Mouse (Mus musculus) erythroblast, embryonic 14.5 days (primary cell): Measurements from ENCODE around the gene Zfp462. TPM values are rescaled to one million over a fixed set of nuclear protein-coding genes. Genes with fewer than 3 reads are reported as not detected.

Source experiments
- H3K27me3 ChIP-seq: 2 replicates; pipeline ENCODE4 v1.6.1; 2012; ENCODE audit warnings: inconsistent platforms; ENCODE audit not compliant: control insufficient read depth
- H3K36me3 ChIP-seq: 2 replicates; pipeline ENCODE4 v1.6.1; 2012; ENCODE audit warnings: mild to moderate bottlenecking, inconsistent platforms; ENCODE audit not compliant: control insufficient read depth
- H3K4me1 ChIP-seq: 2 replicates; pipeline ENCODE4 v1.6.1; 2012; ENCODE audit warnings: inconsistent platforms; ENCODE audit not compliant: control insufficient read depth
- H3K4me3 ChIP-seq: replicated peaks from 2 replicates; pipeline ENCODE3; 2012; ENCODE audit warnings: moderate library complexity, mild to moderate bottlenecking, inconsistent platforms
- H3K9me3 ChIP-seq: 2 replicates; pipeline ENCODE4 v1.6.1; 2012; ENCODE audit warnings: low read length, inconsistent platforms, mixed read lengths; ENCODE audit not compliant: control insufficient read depth
- GATA1 ChIP-seq: IDR thresholded peaks from 2 replicates; pipeline ENCODE4 v1.6.1; 2012; ENCODE audit warnings: low read length, inconsistent platforms, mixed read lengths
- TAL1 ChIP-seq: IDR thresholded peaks from 3 replicates; pipeline ENCODE4 v1.6.1; 2012; ENCODE audit warnings: low read length, inconsistent platforms, mixed read lengths
- polyA plus RNA-seq: library from polyadenylated mRNA; stranded (reverse); fragments of >175 nt; gene quantifications from 2 replicates; pipeline ENCODE4 v1.2.3, GENCODE M21; 2012

The Zfp462 gene
- polyA plus RNA-seq, 1 experiment: not detected

- Histone ChIP-seq H3K27me3 (peaks cover 53% of the 10 kb centered on the region), H3K36me3 (no peaks in the 10 kb centered on the region), H3K9me3 (no peaks in the 10 kb centered on the region), H3K4me1 (no peaks in the 10 kb centered on the region), H3K4me3 (no peak overlapping the region)
- TF ChIP-seq GATA1: no peak
- no peak for TF ChIP-seq TAL1
These were observed 4.7 kb downstream of the Zfp462 start for GRCm38 (mm10) chr4:54949561-54949940.

GRCm38 (mm10) chr4:54950136-54950535, 5.3 kb downstream of the Zfp462 start:
- no peaks in the 10 kb centered on the region for H3K36me3 ChIP-seq
- TF ChIP-seq GATA1 (no peak), TAL1 (no peak)
- no peaks in the 10 kb centered on the region for H3K9me3 ChIP-seq
- no peak overlapping the region for H3K4me3 ChIP-seq
- H3K27me3 ChIP-seq: peaks cover 47% of the 10 kb centered on the region
- no peaks in the 10 kb centered on the region for H3K4me1 ChIP-seq

- no peak for TF ChIP-seq TAL1
- TF ChIP-seq GATA1: no peak
- Histone ChIP-seq H3K36me3 (no peaks in the 10 kb centered on the region), H3K27me3 (peaks cover 40% of the 10 kb centered on the region), H3K9me3 (no peaks in the 10 kb centered on the region), H3K4me1 (no peaks in the 10 kb centered on the region), H3K4me3 (no peak overlapping the region)
These were observed 6.0 kb downstream of the Zfp462 start for GRCm38 (mm10) chr4:54950866-54951265.

- Histone ChIP-seq H3K9me3 (no peaks in the 10 kb centered on the region), H3K4me1 (no peaks in the 10 kb centered on the region), H3K4me3 (no peak overlapping the region), H3K27me3 (peaks cover 10% of the 10 kb centered on the region), H3K36me3 (no peaks in the 10 kb centered on the region)
- TF ChIP-seq GATA1 (no peak), TAL1 (no peak)
These were observed 9.0 kb downstream of the Zfp462 start for GRCm38 (mm10) chr4:54953657-54954395.

GRCm38 (mm10) chr4:54954455-54954854, 9.6 kb downstream of the Zfp462 start:
- H3K4me3 ChIP-seq: no peak overlapping the region
- TF ChIP-seq TAL1 (no peak), GATA1 (no peak)
- H3K4me1 ChIP-seq: no peaks in the 10 kb centered on the region
- H3K27me3 ChIP-seq: peaks cover 6% of the 10 kb centered on the region
- H3K36me3 ChIP-seq: no peaks in the 10 kb centered on the region
- no peaks in the 10 kb centered on the region for H3K9me3 ChIP-seq

- Histone ChIP-seq H3K36me3 (no peaks in the 10 kb centered on the region), H3K4me3 (no peak overlapping the region), H3K27me3 (no peaks in the 10 kb centered on the region), H3K9me3 (no peaks in the 10 kb centered on the region), H3K4me1 (no peaks in the 10 kb centered on the region)
- no peak for TF ChIP-seq GATA1
- no peak for TF ChIP-seq TAL1
These were observed 15.9 kb downstream of the Zfp462 start for GRCm38 (mm10) chr4:54960776-54961175.

GRCm38 (mm10) chr4:54962141-54962540, 17.3 kb downstream of the Zfp462 start:
- Histone ChIP-seq H3K36me3 (no peaks in the 10 kb centered on the region), H3K9me3 (no peaks in the 10 kb centered on the region), H3K27me3 (no peaks in the 10 kb centered on the region), H3K4me3 (no peak overlapping the region), H3K4me1 (no peaks in the 10 kb centered on the region)
- TF ChIP-seq GATA1: no peak
- TF ChIP-seq TAL1: no peak

- H3K9me3 ChIP-seq: no peaks in the 10 kb centered on the region
- no peaks in the 10 kb centered on the region for H3K36me3 ChIP-seq
- H3K4me3 ChIP-seq: no peak overlapping the region
- no peaks in the 10 kb centered on the region for H3K27me3 ChIP-seq
- TF ChIP-seq TAL1 (no peak), GATA1 (no peak)
- no peaks in the 10 kb centered on the region for H3K4me1 ChIP-seq
These were observed 18.7 kb downstream of the Zfp462 start for GRCm38 (mm10) chr4:54963551-54963950.

GRCm38 (mm10) chr4:54965169-54965695, 20.4 kb downstream of the Zfp462 start:
- H3K4me1 ChIP-seq: no peaks in the 10 kb centered on the region
- TF ChIP-seq GATA1 (no peak), TAL1 (no peak)
- H3K4me3 ChIP-seq: no peak overlapping the region
- H3K36me3 ChIP-seq: no peaks in the 10 kb centered on the region
- no peaks in the 10 kb centered on the region for H3K27me3 ChIP-seq
- H3K9me3 ChIP-seq: peaks cover 3% of the 10 kb centered on the region; the same call in 1 of the 2 replicates
